Mouse (Mus musculus) embryo, embryonic 11 days (tissue): ENCODE measurements around the gene Ip6k1.

ENCODE experiments used
- DNase-seq: peaks from one replicate; pipeline ENCODE4 v3.0.0-alpha.2; 2015

Gene Ip6k1

DNA sequence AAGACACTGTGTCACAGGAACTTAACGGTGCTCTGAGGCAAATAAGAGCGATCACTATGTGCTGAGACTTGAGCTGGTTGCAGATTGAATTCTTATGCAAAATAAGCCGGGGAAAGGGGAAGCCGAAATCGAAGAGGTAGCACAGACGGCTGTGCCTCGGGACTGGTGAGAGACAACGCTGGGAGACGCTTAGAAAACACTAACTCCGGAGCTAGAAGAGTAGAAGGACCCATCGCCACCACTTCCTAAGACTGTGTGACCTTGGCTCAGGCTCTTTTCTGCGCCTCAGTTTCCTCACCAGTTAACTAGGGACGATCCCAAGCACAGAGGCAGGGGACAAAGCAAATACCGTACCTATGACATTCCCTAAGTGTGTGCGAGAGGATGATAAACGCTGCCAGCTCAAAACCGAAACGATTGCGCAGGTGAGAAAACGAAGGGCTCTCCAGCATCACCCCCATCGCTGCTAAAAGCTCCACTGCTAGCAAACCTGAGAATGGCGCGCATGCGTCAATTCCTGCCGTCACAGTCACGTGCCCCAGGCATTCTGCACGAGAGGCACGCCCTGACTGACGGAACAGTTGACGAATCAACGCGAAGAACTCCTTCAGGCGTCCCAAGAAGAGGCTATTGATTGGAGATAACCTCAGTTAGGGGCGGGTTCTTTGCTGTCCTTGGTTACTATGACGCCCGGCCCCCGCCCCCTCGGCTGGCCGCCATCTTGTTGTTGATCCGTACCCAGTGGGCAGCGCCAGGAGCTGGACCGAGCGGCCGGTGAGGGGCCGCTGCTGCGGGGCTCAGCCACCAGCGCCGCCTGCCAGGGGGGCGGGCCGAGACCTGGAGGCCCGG is at the start of gene Ip6k1:
Gene Ip6k1, plus strand, starts transcription at position 580 of the 849 bp plus-strand sequence.
- DNase-seq, result peak; percentile 100

DNA sequence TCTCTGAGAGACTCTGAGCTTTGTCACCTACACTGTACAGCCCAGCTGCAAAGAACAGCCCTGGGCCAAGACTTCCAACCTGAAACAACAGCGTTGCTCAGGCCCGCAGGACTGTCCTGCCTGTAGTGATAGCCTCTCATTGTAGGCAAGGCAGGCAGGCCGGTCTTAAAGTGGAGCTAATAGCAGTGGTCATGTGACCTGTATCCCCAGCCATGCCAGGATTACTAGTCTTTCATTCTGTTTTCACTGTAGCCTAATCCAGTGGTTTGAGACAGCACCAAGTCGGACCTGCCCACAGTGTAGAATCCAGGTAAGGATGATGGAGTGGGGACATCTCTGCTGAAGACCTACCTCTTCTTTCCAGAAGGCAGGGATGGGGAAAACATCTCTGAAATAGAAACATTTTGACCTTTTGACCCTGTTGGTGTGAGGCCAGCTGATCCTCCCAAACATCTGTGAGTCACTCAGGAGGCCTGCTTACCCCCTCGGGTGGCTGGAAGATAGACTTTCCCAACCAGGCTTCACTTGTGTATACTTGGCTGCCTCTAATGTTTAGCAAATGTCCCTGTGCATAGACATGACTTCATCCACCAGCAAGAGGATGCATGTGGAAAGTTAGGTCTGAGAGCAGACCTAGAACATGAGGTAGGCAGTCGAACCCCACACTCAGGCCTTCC is 46.5 kb upstream of the Ip6k1 start:
- DNase-seq, result no peak

GRCm38 (mm10) chr9:107957141-107957540 is 45.2 kb upstream of the Ip6k1 start:
- DNase-seq, result no peak

- no peak for DNase-seq
These were observed 42.4 kb upstream of the Ip6k1 start for GRCm38 (mm10) chr9:107959896-107960295.

- DNase-seq, result no peak
These were observed 41.4 kb upstream of the Ip6k1 start for GRCm38 (mm10) chr9:107960928-107961327.

DNA sequence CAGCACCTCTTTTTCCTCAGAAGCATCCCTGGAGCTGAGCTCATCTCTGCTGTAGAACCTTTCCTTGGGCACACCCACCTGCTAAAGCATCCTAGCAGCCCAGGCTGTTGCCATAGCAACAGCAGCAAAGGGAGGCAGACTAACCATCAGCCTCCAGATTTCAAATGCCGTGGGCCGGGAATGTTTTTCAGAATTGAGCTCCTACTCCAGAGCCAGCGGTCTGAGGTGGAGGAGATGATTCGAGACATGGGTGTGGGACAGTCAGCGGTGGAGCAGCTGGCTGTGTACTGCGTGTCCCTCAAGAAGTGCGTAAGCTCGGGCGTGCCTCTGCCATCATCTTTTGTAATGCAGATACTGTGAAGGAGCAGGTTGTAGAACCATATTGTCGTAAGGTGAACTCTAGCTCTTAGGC is 40.9 kb upstream of the Ip6k1 start:
- no peak for DNase-seq

DNA sequence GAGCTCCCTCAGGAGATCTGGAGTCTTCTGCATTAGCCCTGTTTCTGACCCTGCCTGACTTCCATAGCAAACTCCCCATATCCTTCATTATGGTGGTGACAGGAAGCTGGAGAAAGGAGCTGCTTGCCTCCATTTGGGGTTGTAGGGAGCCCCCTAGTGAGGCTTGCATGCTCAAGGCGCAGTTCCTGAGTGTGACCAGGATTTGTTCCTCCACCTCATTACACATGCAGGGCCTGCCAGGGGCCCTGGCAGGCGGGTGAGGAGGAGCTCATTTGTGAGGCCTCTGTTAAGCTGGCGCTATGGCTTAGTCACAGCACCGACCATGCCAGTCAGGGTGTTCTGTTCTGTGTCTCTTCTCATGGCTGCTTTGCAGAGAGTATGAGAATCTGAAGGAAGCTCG is 40.4 kb upstream of the Ip6k1 start:
- DNase-seq, result peak; percentile 45

GRCm38 (mm10) chr9:107962916-107963315 is 39.4 kb upstream of the Ip6k1 start:
- no peak for DNase-seq

- peak; percentile 91 for DNase-seq
These were observed 38.6 kb upstream of the Ip6k1 start for GRCm38 (mm10) chr9:107963700-107964099.

DNA sequence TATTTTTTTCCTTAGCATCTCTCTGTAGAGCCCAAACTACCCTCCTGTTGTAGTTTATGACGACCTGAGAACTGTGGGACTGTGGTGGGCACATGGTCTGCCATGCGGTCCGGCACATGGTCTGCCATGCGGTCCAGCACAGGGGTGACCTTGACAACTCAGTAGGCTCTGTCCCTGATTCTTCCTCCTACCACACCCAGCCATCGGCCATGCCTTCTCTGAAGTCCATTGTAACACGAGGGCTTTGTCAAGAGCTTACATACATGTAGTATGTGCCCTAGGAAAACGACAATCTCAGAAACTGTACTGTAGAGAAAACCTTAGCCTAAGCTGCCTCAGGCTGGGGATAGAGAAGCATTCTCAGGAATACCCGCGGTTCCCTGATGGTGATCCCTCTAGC is 37.6 kb upstream of the Ip6k1 start:
- DNase-seq, result no peak

- no peak for DNase-seq
These were observed 35.6 kb upstream of the Ip6k1 start for GRCm38 (mm10) chr9:107966676-107967075.

GRCm38 (mm10) chr9:107967437-107967836 is 34.9 kb upstream of the Ip6k1 start:
- DNase-seq, result no peak

DNA sequence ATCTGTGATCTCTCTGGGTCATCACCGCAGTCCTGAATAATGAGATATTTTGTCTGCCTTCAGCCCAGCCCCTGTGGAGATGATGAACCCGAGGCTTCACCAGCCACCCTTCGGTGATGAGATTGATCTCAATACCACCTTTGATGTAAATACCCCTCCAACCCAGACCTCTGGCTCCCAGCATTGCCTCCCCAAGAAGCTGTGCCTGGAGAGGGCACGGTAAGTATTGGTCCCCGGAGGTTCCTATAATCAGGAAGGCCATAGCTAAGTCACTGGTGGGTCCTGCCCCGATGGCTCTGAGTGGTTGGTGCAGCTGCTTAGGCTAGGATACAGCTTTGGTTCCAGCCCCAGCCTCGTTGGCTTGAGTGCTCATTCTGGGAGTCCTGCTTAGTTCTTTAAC is 33.8 kb upstream of the Ip6k1 start:
- no peak for DNase-seq

DNA sequence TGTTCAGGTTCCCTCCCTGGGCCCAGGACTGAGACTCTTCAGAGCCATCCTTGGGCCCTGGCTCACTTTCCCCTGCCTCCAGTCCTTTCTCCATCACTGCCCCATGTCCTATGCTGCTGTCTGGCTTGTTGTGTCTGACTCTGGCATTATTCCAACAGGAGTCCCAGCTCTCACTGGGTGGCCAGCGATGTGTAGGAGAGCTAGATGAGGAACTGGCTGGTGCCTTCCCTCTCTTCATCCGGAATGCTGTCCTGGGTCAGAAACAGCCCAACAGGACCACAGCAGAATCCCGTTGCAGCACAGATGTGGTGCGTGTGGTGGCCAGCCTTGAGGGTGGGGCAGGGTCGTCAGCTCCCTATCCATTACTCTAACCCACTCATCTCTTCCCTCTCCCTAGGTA is 32.0 kb upstream of the Ip6k1 start:
- DNase-seq, result no peak

DNA sequence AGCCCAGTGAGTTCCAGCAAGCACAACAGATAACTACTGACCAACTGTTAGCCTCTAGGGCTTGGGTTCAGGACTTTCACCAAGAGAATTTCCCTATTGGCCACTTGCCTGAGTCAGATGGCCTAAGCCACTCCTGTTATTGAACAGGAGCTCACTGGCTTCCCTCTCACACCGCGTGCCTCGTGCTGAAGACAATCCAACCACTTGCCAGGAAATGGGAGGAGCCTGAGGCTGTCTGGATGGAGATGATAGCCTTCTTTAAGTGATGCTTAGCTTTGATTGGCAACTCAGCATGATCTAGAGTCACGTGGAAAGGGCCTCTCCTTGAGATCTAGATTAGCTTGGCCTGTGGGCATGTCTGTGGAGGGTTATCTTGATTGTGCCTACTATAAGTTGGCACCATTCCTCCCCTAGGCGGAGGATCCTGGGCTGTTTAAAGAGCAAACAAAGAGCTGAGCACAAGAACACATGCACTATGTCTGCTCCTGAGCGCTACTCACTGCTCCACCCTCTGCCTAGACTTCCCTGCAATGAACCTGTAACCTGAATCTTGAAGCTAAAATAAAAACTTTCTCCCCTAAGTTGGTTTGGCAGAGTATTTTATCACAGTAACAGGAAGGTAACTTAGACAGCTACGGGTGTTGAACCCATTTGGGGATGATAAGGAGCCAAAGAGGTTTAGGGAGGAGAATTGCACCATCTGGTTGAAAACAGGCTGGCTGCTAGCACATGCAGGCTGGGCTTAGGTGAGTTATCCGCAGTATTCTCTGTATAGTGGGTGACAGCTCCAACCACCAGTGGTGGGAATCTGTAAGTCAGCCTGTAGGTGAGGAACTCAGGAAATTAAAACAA is 30.4 kb upstream of the Ip6k1 start:
- DNase-seq, result no peak

- no peak for DNase-seq
These were observed 27.7 kb upstream of the Ip6k1 start for GRCm38 (mm10) chr9:107974491-107975171.

DNA sequence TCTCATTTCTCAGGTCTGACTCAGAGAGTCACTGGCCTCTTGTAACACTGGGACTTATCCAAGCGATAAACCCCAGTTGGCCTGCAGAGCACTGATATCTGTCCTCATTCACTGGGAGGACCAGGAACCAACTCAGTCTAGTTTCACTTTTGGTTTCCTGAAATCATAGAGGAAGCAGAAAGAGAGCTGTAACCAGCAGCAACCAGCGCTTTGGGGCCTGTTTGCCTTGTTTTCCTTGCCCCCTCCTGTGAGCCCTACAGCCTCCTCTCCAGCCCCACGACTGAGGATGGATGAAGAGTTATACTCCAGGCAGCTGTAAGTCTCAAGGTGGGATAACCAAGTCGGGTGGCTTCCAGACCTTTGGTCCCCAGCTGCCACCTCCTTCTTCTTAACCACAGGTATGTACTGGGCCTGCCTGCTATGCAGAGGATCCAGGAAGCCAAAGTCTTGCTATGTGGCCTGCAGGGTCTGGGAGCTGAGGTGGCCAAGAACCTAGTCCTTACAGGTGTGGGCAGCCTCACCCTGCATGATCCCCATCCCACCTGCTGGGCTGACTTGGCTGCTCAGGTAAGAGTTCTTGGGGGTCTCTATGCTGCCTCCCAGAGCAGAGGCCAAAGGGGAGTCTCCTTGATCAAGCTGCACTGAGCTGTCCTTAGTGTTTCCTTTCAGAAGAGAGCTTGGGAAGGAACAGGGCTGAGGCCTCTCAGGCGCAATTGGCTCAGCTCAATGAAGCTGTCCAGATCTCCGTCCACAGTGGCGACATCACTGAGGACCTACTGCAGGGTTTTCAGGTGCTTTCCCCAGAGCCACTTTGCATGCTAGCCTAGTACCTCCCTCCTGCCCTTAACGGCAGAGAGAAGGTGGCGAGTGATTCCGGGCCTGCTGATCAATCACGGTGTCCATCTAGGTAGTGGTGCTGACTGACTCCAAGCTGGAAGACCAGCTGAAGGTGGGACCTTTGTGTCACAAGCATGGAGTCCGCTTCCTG is 26.6 kb upstream of the Ip6k1 start, which contains the start of gene Uba7:
Gene Uba7, plus strand, starts transcription at position 107 of the 988 bp plus-strand sequence.
- no peak for DNase-seq

DNA sequence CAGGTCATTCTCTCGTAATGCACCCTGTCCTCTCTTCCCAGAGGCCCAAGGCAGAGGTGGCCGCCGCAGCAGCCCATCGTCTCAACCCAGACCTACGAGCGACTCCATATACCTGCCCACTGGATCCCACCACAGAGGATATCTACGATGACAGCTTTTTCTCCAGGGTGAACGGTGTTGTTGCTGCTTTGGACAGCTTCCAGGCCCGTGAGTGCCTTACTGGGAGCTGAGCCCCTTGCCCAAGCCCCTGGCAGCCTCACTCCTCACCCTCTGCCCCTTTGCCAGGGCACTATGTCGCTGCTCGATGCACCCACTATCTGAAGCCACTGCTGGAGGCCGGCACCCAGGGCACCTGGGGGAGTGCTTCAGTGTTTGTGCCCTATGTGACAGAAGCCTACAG is 23.5 kb upstream of the Ip6k1 start:
- no peak for DNase-seq

GRCm38 (mm10) chr9:107981684-107982605 is 20.4 kb upstream of the Ip6k1 start:
- DNase-seq, result peak; percentile 89

DNA sequence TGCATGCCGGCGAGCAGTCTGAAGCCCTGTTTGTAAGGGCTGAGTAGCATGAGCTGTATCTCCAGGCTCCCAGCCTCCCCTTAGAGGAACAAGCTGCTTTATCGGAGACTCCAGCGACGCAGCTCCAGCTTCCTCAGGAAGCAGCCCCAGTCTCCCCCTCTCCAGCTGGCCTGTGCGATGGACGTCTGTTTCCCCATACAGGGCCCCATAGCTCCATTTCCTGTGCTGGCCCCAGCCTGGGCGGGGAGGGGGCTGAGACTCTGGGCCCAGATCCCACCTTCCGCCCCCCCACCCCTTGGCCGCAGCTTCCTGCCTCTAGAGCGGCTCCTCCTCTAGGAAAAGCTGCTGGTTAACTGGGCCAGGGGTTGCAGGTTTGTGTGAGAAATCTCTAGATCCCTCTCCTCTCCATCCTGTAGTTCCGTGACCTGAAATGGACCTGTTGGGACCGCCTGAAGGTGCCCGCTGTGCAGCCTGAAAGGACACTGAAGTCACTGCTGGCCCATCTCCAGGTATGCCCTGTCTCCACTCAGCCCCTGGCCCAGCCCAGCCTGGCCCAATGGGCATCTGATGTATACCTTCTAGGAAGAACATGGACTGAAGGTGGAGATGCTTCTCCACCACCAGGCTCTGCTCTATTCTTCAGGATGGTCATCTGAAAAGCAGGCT is 19.5 kb upstream of the Ip6k1 start, which contains the start of gene Gm20661:
Gene Gm20661, plus strand, starts transcription at position 378 of the 666 bp plus-strand sequence.
- peak; percentile 90 for DNase-seq
